Mouse (Mus musculus): ENCODE results near the gene Zfand3. TPM values are rescaled to one million over a fixed set of nuclear protein-coding genes. Genes with fewer than 3 reads are reported as not detected.
A peak's percentile ranks its signal among the peaks of the same experiment; 100 is the strongest.

Zfand3 gene
- polyA plus RNA-seq, 1 experiment from 2014 or later: 55.5 TPM

- H3K4me3 ChIP-seq (replicated peaks; ENCODE audit: low read depth, low read length): no peak overlapping the region
- TF ChIP-seq CTCF (IDR thresholded peaks at IDR 0.05; ENCODE audit: low read depth): no peak
- no peak for ATAC-seq (replicated peaks; ENCODE audit: low FRiP score, low read depth)
- 79% methylated on average over 3 of the region's 3 CpGs for WGBS
- H3K27ac ChIP-seq: no peak overlapping the region
- H3K9me3 ChIP-seq (replicated peaks; ENCODE audit: low read length): no peaks in the 10 kb centered on the region
- H3K9ac ChIP-seq (ENCODE audit: low read depth, low read length): no peak overlapping the region
- no peaks in the 10 kb centered on the region for H3K4me1 ChIP-seq (replicated peaks; ENCODE audit: insufficient read depth, low read length)
- DNase-seq (ENCODE audit: low spot score): no peak
- no peak overlapping the region for H3K4me2 ChIP-seq (ENCODE audit: low read length)
- H3K27me3 ChIP-seq (ENCODE audit: insufficient read depth, low read length): no peaks in the 10 kb centered on the region
- no peaks in the 10 kb centered on the region for H3K36me3 ChIP-seq (ENCODE audit: insufficient read depth, low read length)
Observed at GRCm38 (mm10) chr17:30090416-30090815, 85.9 kb downstream of the Zfand3 start.

DNA sequence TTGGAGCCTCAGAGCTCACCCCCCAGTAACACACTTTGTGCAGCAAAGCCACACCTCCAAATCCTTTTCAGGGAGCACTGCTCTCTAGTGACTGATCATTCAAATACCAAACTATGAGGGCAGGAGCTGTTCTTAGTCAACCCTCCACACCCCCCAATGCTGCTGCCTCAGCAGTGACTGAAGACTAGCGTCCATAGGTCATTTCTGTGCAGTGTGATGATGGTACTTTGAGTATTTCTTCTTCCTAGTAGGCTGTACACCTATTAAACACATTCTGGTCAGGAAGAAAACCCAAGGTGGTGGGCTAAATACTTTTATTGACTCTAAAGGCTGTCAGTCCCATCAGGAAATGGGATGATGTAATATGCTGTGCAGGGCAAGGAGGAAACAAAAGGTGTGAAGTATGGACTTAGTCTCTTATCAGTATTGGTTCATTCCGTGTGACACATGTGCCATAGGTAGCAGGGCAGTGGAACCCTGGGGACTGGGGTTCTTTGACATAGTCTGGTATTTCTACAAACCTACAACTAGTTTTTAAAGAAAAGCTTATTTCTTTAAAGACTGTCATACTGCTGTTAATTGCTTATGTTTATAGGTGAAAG is 88.7 kb downstream of the Zfand3 start:
- DNase-seq (ENCODE audit: low spot score) (no peak), ATAC-seq (replicated peaks; ENCODE audit: low FRiP score, low read depth) (no peak)
- no peaks in the 10 kb centered on the region for H3K27me3 ChIP-seq (ENCODE audit: insufficient read depth, low read length)
- no peak overlapping the region for H3K4me3 ChIP-seq (replicated peaks; ENCODE audit: low read depth, low read length)
- no peaks in the 10 kb centered on the region for H3K9me3 ChIP-seq (replicated peaks; ENCODE audit: low read length)
- no peak overlapping the region for H3K27ac ChIP-seq
- H3K4me1 ChIP-seq (replicated peaks; ENCODE audit: insufficient read depth, low read length): no peaks in the 10 kb centered on the region
- WGBS: 89% methylated on average over 2 of the region's 2 CpGs
- no peak overlapping the region for H3K9ac ChIP-seq (ENCODE audit: low read depth, low read length)
- no peaks in the 10 kb centered on the region for H3K36me3 ChIP-seq (ENCODE audit: insufficient read depth, low read length)
- no peak for TF ChIP-seq CTCF (IDR thresholded peaks at IDR 0.05; ENCODE audit: low read depth)
- no peak overlapping the region for H3K4me2 ChIP-seq (ENCODE audit: low read length)

DNA sequence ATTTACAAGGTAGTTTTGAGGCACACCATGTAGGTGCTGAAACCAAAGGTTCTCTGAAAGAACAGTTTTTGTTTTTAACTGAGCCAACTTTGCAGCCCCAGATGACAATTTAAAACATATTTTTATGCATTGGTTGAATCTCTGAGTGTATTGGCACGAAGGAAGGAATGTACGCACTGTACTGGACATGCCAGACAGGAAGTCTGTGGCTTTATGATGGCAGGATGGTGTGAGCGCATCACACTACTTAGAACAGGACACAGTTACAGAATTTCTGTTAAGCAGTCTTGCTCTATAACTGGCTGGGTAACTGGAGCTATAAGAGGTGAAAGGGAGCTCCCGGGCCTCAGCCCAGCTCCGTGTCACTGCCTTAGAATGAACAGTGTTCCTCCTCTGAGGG is 92.6 kb downstream of the Zfand3 start:
- WGBS: 72% methylated on average over 5 of the region's 5 CpGs
- H3K9ac ChIP-seq (ENCODE audit: low read depth, low read length): no peak overlapping the region
- H3K4me1 ChIP-seq (replicated peaks; ENCODE audit: insufficient read depth, low read length): no peaks in the 10 kb centered on the region
- H3K4me3 ChIP-seq (replicated peaks; ENCODE audit: low read depth, low read length): no peak overlapping the region
- no peak overlapping the region for H3K4me2 ChIP-seq (ENCODE audit: low read length)
- DNase-seq (ENCODE audit: low spot score) (no peak), ATAC-seq (replicated peaks; ENCODE audit: low FRiP score, low read depth) (no peak)
- H3K36me3 ChIP-seq (ENCODE audit: insufficient read depth, low read length): no peaks in the 10 kb centered on the region
- H3K27me3 ChIP-seq (ENCODE audit: insufficient read depth, low read length): no peaks in the 10 kb centered on the region
- 0 out of 2 replicates have a peak overlapping the region, but pooled peaks have one; percentile 13 for H3K27ac ChIP-seq
- no peak for TF ChIP-seq CTCF (IDR thresholded peaks at IDR 0.05; ENCODE audit: low read depth)
- no peaks in the 10 kb centered on the region for H3K9me3 ChIP-seq (replicated peaks; ENCODE audit: low read length)

DNA sequence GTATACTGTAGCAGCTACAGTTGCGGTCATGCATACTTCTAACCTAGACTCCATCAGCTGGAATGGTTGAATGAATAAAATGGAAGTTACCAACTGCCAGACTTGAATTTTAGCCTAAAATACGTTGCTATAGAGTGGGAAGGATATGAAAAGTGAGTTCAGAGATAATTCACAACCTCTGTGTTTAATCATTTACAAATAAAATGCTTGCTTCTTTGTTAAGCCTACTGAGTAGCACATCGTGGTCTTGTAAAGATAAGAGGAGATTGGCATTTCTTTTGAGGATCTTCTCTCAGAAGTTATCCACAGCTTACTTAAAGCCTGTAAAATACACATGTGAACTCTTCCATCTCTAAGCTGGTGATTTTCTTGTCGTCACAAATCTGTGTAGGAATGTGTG is 93.1 kb downstream of the Zfand3 start:
- ATAC-seq (replicated peaks; ENCODE audit: low FRiP score, low read depth) (no peak), DNase-seq (ENCODE audit: low spot score) (no peak)
- no peak for TF ChIP-seq CTCF (IDR thresholded peaks at IDR 0.05; ENCODE audit: low read depth)
- Histone ChIP-seq H3K36me3 (ENCODE audit: insufficient read depth, low read length) (no peaks in the 10 kb centered on the region), H3K27ac (no peak overlapping the region), H3K4me3 (replicated peaks; ENCODE audit: low read depth, low read length) (no peak overlapping the region), H3K9me3 (replicated peaks; ENCODE audit: low read length) (no peaks in the 10 kb centered on the region), H3K9ac (ENCODE audit: low read depth, low read length) (no peak overlapping the region), H3K4me1 (replicated peaks; ENCODE audit: insufficient read depth, low read length) (no peaks in the 10 kb centered on the region), H3K27me3 (ENCODE audit: insufficient read depth, low read length) (no peaks in the 10 kb centered on the region), H3K4me2 (ENCODE audit: low read length) (no peak overlapping the region)
- WGBS: 52% methylated on average over 4 of the region's 4 CpGs

DNA sequence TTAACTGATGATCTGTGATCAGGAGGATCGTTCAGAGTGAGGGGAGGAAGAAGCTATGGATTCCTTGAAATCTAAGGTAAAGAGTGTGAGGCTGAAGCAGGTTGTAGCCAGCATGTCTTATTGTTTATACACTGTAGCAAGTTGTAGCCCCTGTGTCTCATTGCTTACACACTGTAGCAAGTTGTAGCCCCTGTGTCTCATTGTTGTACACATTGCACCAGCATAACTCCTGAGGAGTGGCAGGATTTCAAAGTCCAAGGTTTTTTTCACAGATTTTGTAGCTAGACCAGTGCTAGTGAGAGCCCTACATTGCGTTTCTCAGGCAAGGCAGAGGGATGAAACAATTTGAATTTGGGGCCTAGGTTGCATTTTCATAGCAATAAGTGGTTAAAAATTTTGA is 95.1 kb downstream of the Zfand3 start:
- ATAC-seq (replicated peaks; ENCODE audit: low FRiP score, low read depth) (no peak), DNase-seq (ENCODE audit: low spot score) (no peak)
- H3K4me3 ChIP-seq (replicated peaks; ENCODE audit: low read depth, low read length): no peak overlapping the region
- no peak overlapping the region for H3K4me2 ChIP-seq (ENCODE audit: low read length)
- no peak overlapping the region for H3K9ac ChIP-seq (ENCODE audit: low read depth, low read length)
- no peaks in the 10 kb centered on the region for H3K27me3 ChIP-seq (ENCODE audit: insufficient read depth, low read length)
- no peak overlapping the region for H3K27ac ChIP-seq
- no peaks in the 10 kb centered on the region for H3K9me3 ChIP-seq (replicated peaks; ENCODE audit: low read length)
- H3K36me3 ChIP-seq (ENCODE audit: insufficient read depth, low read length): no peaks in the 10 kb centered on the region
- TF ChIP-seq CTCF (IDR thresholded peaks at IDR 0.05; ENCODE audit: low read depth): no peak
- WGBS: 72% methylated on average over 2 of the region's 2 CpGs
- no peaks in the 10 kb centered on the region for H3K4me1 ChIP-seq (replicated peaks; ENCODE audit: insufficient read depth, low read length)

DNA sequence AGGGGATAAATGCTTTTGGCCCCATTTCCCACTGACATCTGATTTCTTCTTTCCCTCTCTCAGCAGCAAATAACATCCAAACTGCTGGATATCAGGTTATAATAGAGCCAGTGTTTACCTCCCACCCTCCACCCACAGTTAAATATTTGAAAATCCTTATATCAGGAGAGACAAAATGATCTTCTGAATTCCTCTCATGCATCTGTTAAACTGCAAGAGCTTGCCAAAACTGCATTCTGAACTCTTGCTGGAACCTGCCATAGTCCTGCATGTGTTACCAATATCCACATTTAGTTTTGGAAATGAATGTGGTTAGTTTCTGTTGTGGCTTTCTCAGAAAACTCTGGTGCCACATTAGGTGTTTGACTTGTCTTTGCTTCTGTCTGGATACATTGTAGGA is 97.3 kb downstream of the Zfand3 start:
- H3K4me1 ChIP-seq (replicated peaks; ENCODE audit: insufficient read depth, low read length): no peaks in the 10 kb centered on the region
- no peak for ATAC-seq (replicated peaks; ENCODE audit: low FRiP score, low read depth)
- H3K27ac ChIP-seq: no peak overlapping the region
- H3K9ac ChIP-seq (ENCODE audit: low read depth, low read length): no peak overlapping the region
- no peak for TF ChIP-seq CTCF (IDR thresholded peaks at IDR 0.05; ENCODE audit: low read depth)
- H3K27me3 ChIP-seq (ENCODE audit: insufficient read depth, low read length): no peaks in the 10 kb centered on the region
- H3K4me2 ChIP-seq (ENCODE audit: low read length): no peak overlapping the region
- DNase-seq (ENCODE audit: low spot score): no peak
- H3K36me3 ChIP-seq (ENCODE audit: insufficient read depth, low read length): no peaks in the 10 kb centered on the region
- no peaks in the 10 kb centered on the region for H3K9me3 ChIP-seq (replicated peaks; ENCODE audit: low read length)
- H3K4me3 ChIP-seq (replicated peaks; ENCODE audit: low read depth, low read length): no peak overlapping the region

DNA sequence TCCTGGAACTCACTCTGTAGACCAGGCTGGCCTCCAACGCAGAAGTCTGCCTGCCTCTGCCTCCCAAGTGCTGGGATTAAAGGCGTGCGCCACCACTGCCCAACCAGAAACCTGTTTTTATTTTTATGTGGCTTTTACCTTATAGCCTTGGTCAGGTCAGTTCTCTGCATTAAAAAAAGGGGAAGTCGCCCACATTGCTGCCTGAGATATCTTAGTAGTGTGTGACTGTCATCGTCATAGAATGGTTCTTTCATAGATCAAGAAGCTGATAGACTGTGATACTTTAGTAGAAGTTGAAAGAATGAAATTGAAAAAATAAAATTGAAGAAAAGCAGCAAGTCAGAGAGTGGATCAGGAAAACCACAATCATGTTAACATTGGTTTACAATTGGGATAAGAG is 98.5 kb downstream of the Zfand3 start:
- ATAC-seq (replicated peaks; ENCODE audit: low FRiP score, low read depth): no peak
- H3K9ac ChIP-seq (ENCODE audit: low read depth, low read length): no peak overlapping the region
- no peak overlapping the region for H3K4me3 ChIP-seq (replicated peaks; ENCODE audit: low read depth, low read length)
- H3K4me1 ChIP-seq (replicated peaks; ENCODE audit: insufficient read depth, low read length): no peaks in the 10 kb centered on the region
- H3K36me3 ChIP-seq (ENCODE audit: insufficient read depth, low read length): no peaks in the 10 kb centered on the region
- DNase-seq (ENCODE audit: low spot score): no peak
- WGBS: 91% methylated on average over 5 of the region's 5 CpGs
- no peak overlapping the region for H3K27ac ChIP-seq
- no peak overlapping the region for H3K4me2 ChIP-seq (ENCODE audit: low read length)
- no peaks in the 10 kb centered on the region for H3K9me3 ChIP-seq (replicated peaks; ENCODE audit: low read length)
- no peaks in the 10 kb centered on the region for H3K27me3 ChIP-seq (ENCODE audit: insufficient read depth, low read length)
- TF ChIP-seq CTCF (IDR thresholded peaks at IDR 0.05; ENCODE audit: low read depth): no peak
